Mouse (Mus musculus): Measurements from ENCODE around the gene Gm11020. TPM values are rescaled to one million over a fixed set of nuclear protein-coding genes. Genes with fewer than 3 reads are reported as not detected.

The Gm11020 gene
- total and polyA plus RNA-seq, 3 experiments = not detected

DNA sequence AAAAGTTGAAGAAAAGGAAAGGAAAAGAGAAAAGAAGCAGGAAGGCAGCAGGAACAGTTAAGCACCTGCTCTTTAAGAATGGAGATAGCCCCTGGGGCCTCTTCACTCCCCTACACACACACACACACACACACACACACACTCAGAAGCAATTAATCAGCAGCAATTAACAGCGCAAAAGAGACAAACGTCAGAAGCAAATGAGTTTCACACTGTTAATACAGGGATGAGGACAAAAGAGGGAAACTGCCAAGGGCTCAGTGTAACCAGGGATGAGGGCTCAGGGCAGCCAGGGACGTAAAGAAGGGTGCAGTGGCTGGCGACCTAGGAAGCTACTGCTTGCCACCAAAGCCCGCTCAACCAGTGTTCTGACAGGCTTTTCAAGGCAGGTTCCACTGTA is 46.0 kb downstream of the Gm11020 start:
- DNase-seq = no peak
- H3K27ac ChIP-seq = no peak overlapping the region
- no peak overlapping the region for H3K9ac ChIP-seq (ENCODE audit: low read depth, low read length)
- no peaks in the 10 kb centered on the region for H3K36me3 ChIP-seq (ENCODE audit: control insufficient read depth, insufficient read depth, low read length)
- intact Hi-C loops (cut with DNase I) = no loop called here
- no peak overlapping the region for H3K4me3 ChIP-seq
- TF ChIP-seq POLR2A (IDR thresholded peaks at IDR 0.05; ENCODE audit: insufficient read depth, low read depth, low read length) (no peak), CTCF (IDR thresholded peaks at IDR 0.05) (no peak), EP300 (IDR thresholded peaks at IDR 0.05; ENCODE audit: insufficient read depth, low read depth, low read length) (no peak)
- 80% methylated on average over 5 of the region's 5 CpGs for WGBS
- no peaks in the 10 kb centered on the region for H3K79me2 ChIP-seq (replicated peaks; ENCODE audit: control insufficient read depth, insufficient read depth, low read length)
- peaks cover 6% of the 10 kb centered on the region for H3K4me1 ChIP-seq (ENCODE audit: control insufficient read depth, insufficient read depth, low read length)
- no peaks in the 10 kb centered on the region for H3K27me3 ChIP-seq (ENCODE audit: control insufficient read depth, insufficient read depth, low read length)

DNA sequence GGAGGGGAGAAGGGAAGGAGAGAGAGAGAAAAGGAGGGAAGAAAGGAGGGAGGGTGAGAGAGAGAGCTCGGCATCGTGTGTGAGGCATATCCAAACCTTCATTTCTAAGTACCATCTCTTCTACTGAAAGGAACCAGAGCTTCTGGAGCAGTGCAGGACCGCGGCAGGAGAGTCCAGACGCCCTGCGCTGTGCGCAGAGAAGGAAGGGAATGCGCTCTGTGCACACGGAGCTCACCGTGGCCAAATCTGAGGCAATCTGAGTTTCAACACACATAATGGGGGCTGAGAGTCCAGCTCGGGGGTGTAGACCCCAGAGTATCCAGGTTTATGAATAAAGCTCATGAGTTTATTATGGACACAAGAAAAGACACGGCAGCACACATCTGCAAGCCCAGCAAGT is 48.2 kb downstream of the Gm11020 start:
- 72% methylated on average over 12 of the region's 12 CpGs for WGBS
- intact Hi-C loops (cut with DNase I) = no loop called here
- H3K36me3 ChIP-seq (ENCODE audit: control insufficient read depth, insufficient read depth, low read length) = no peaks in the 10 kb centered on the region
- no peak for DNase-seq
- peaks cover 7% of the 10 kb centered on the region for H3K4me1 ChIP-seq (ENCODE audit: control insufficient read depth, insufficient read depth, low read length)
- H3K9ac ChIP-seq (ENCODE audit: low read depth, low read length) = no peak overlapping the region
- no peaks in the 10 kb centered on the region for H3K27me3 ChIP-seq (ENCODE audit: control insufficient read depth, insufficient read depth, low read length)
- no peaks in the 10 kb centered on the region for H3K79me2 ChIP-seq (replicated peaks; ENCODE audit: control insufficient read depth, insufficient read depth, low read length)
- H3K27ac ChIP-seq = no peak overlapping the region
- H3K4me3 ChIP-seq = no peak overlapping the region
- TF ChIP-seq CTCF (IDR thresholded peaks at IDR 0.05) = no peak
- no peak for TF ChIP-seq POLR2A (IDR thresholded peaks at IDR 0.05; ENCODE audit: insufficient read depth, low read depth, low read length)
- no peak for TF ChIP-seq EP300 (IDR thresholded peaks at IDR 0.05; ENCODE audit: insufficient read depth, low read depth, low read length)

DNA sequence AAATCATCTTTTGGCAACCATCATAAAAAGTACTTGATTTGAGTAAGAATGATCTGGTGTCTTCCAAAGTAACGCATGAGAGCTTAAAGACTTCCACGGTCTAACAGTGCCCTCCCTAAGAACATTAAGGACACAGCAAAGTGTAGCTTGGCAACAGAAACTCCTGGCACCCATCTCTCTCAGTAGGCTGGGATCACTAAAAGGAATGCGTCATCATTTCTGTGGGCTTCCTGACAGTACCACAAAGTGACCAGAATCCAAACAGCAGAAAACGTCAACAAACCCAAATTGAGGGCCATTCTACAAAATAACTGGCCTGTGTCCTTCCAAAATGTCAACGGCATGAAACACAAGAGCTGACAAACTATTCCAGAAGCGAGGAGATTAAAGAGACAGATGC is 48.7 kb downstream of the Gm11020 start:
- H3K9ac ChIP-seq (ENCODE audit: low read depth, low read length) = no peak overlapping the region
- TF ChIP-seq EP300 (IDR thresholded peaks at IDR 0.05; ENCODE audit: insufficient read depth, low read depth, low read length) = no peak
- intact Hi-C loops (cut with DNase I) = no loop called here
- H3K27ac ChIP-seq = no peak overlapping the region
- no peaks in the 10 kb centered on the region for H3K79me2 ChIP-seq (replicated peaks; ENCODE audit: control insufficient read depth, insufficient read depth, low read length)
- peak in 1 of 2 experiments; percentile 40 for DNase-seq
- peaks cover 11% of the 10 kb centered on the region for H3K4me1 ChIP-seq (ENCODE audit: control insufficient read depth, insufficient read depth, low read length)
- H3K27me3 ChIP-seq (ENCODE audit: control insufficient read depth, insufficient read depth, low read length) = no peaks in the 10 kb centered on the region
- no peaks in the 10 kb centered on the region for H3K36me3 ChIP-seq (ENCODE audit: control insufficient read depth, insufficient read depth, low read length)
- no peak overlapping the region for H3K4me3 ChIP-seq
- WGBS = 16% methylated on average over 6 of the region's 6 CpGs

DNA sequence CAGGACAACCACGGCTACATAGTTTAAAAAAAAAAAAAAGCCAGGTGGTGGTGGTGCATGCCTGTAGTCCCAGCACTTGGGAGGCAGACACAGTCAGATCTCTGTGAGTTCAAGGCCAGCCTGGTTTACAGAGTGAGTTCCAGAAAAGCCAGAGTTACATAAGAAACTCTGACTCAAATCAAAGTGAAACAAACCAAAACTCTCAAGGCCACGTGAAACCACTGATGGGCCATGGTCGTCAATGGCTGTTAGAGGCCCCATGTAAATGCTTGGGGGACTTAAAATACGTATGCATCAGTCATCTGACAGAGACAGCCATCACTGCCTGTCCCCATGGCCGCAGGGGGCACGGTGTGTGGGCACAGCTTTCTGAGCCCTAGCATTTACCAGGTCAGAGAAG is 49.8 kb downstream of the Gm11020 start:
- Histone ChIP-seq H3K27me3 (ENCODE audit: control insufficient read depth, insufficient read depth, low read length) (no peaks in the 10 kb centered on the region), H3K4me3 (no peak overlapping the region), H3K79me2 (replicated peaks; ENCODE audit: control insufficient read depth, insufficient read depth, low read length) (no peaks in the 10 kb centered on the region), H3K27ac (no peak overlapping the region), H3K36me3 (ENCODE audit: control insufficient read depth, insufficient read depth, low read length) (no peaks in the 10 kb centered on the region), H3K4me1 (ENCODE audit: control insufficient read depth, insufficient read depth, low read length) (peaks cover 18% of the 10 kb centered on the region), H3K9ac (ENCODE audit: low read depth, low read length) (no peak overlapping the region)
- intact Hi-C loops (cut with DNase I) = no loop called here
- no peak for TF ChIP-seq EP300 (IDR thresholded peaks at IDR 0.05; ENCODE audit: insufficient read depth, low read depth, low read length)
- no peak for TF ChIP-seq POLR2A (IDR thresholded peaks at IDR 0.05; ENCODE audit: insufficient read depth, low read depth, low read length)
- no peak for TF ChIP-seq CTCF (IDR thresholded peaks at IDR 0.05)
- WGBS = 93% methylated on average over 6 of the region's 6 CpGs
- DNase-seq = no peak

Other genes with a start within 250 kb of the Gm11020 start
- 100 to 1,000 TPM; 112 to 115 TPM for gene Cdh5, start 219.9 kb upstream of the Gm11020 start, total RNA-seq (2021)
- 113 and 128 TPM in 2 replicates for gene Cdh5, start 219.9 kb upstream of the Gm11020 start, polyA plus RNA-seq (2012; rRNA removed)
- 1 to 10 TPM in 1 of 2 experiments, under 1 TPM in 1; 0.91 to 1.8 TPM for gene Bean1, start 151.1 kb upstream of the Gm11020 start, total RNA-seq (2021)
- gene Bean1, start 151.1 kb upstream of the Gm11020 start, polyA plus RNA-seq (2012; rRNA removed) = 4.0 and 4.1 TPM in 2 replicates
- 1 to 10 TPM; 6.1 to 8.7 TPM for gene Tk2, start 73.0 kb upstream of the Gm11020 start, total RNA-seq (2021)
- 9.8 and 10.6 TPM in 2 replicates for gene Tk2, start 73.0 kb upstream of the Gm11020 start, polyA plus RNA-seq (2012; rRNA removed)
- 1 to 10 TPM; 3.2 to 3.5 TPM for gene Cklf, start 70.7 kb upstream of the Gm11020 start, total RNA-seq (2021)
- 2.8 and 3.7 TPM in 2 replicates for gene Cklf, start 70.7 kb upstream of the Gm11020 start, polyA plus RNA-seq (2012; rRNA removed)
- not detected for gene Cmtm2a, start 28.4 kb upstream of the Gm11020 start, total RNA-seq (2021)
- gene Cmtm2a, start 28.4 kb upstream of the Gm11020 start, polyA plus RNA-seq (2012; rRNA removed) = 0.10 and 0.32 TPM in 2 replicates
- not detected for gene Gm45711, start 11.5 kb upstream of the Gm11020 start, total RNA-seq (2021)
- gene Gm45711, start 11.5 kb upstream of the Gm11020 start, polyA plus RNA-seq (2012; rRNA removed) = not detected in 2 replicates
- not detected for gene Cmtm1, start 11.4 kb upstream of the Gm11020 start, total RNA-seq (2021)
- not detected in 2 replicates for gene Cmtm1, start 11.4 kb upstream of the Gm11020 start, polyA plus RNA-seq (2012; rRNA removed)
- not detected for gene Cmtm2b, start 663 bp downstream of the Gm11020 start, total RNA-seq (2021)
- gene Cmtm2b, start 663 bp downstream of the Gm11020 start, polyA plus RNA-seq (2012; rRNA removed) = 0.12 and 0.20 TPM in 2 replicates
- gene Cmtm3, start 17.8 kb downstream of the Gm11020 start, total RNA-seq (2021) = 10 to 100 TPM; 10.5 to 16.4 TPM
- gene Cmtm3, start 17.8 kb downstream of the Gm11020 start, polyA plus RNA-seq (2012; rRNA removed) = 39.1 and 44.1 TPM in 2 replicates
- gene Cmtm4, start 74.2 kb downstream of the Gm11020 start, total RNA-seq (2021) = 10 to 100 TPM; 10.0 to 11.4 TPM
- gene Cmtm4, start 74.2 kb downstream of the Gm11020 start, polyA plus RNA-seq (2012; rRNA removed) = 7.3 and 13.4 TPM in 2 replicates
- 100 to 1,000 TPM in 1 of 2 experiments, 10 to 100 TPM in 1; 86.8 to 107 TPM for gene Dync1li2, start 121.5 kb downstream of the Gm11020 start, total RNA-seq (2021)
- gene Dync1li2, start 121.5 kb downstream of the Gm11020 start, polyA plus RNA-seq (2012; rRNA removed) = 20.2 and 38.5 TPM in 2 replicates
- gene Terb1, start 188.3 kb downstream of the Gm11020 start, total RNA-seq (2021) = not detected
- not detected in 2 replicates for gene Terb1, start 188.3 kb downstream of the Gm11020 start, polyA plus RNA-seq (2012; rRNA removed)
- 10 to 100 TPM; 27.0 to 31.4 TPM for gene Nae1, start 213.1 kb downstream of the Gm11020 start, total RNA-seq (2021)
- gene Nae1, start 213.1 kb downstream of the Gm11020 start, polyA plus RNA-seq (2012; rRNA removed) = 11.0 and 28.0 TPM in 2 replicates
- 1 to 10 TPM; 2.0 to 2.9 TPM for gene Car7, start 213.1 kb downstream of the Gm11020 start, total RNA-seq (2021)
- 9.3 and 11.2 TPM in 2 replicates for gene Car7, start 213.1 kb downstream of the Gm11020 start, polyA plus RNA-seq (2012; rRNA removed)